Mouse (Mus musculus): ENCODE measurements around the gene Igfbp4. TPM values are rescaled to one million over a fixed set of nuclear protein-coding genes. Genes with fewer than 3 reads are reported as not detected.
A peak's percentile ranks its signal among the peaks of the same experiment; 100 is the strongest.

Igfbp4 gene
- 274 and 328 TPM in 2 replicates for polyA plus RNA-seq (2012; rRNA removed)

DNA sequence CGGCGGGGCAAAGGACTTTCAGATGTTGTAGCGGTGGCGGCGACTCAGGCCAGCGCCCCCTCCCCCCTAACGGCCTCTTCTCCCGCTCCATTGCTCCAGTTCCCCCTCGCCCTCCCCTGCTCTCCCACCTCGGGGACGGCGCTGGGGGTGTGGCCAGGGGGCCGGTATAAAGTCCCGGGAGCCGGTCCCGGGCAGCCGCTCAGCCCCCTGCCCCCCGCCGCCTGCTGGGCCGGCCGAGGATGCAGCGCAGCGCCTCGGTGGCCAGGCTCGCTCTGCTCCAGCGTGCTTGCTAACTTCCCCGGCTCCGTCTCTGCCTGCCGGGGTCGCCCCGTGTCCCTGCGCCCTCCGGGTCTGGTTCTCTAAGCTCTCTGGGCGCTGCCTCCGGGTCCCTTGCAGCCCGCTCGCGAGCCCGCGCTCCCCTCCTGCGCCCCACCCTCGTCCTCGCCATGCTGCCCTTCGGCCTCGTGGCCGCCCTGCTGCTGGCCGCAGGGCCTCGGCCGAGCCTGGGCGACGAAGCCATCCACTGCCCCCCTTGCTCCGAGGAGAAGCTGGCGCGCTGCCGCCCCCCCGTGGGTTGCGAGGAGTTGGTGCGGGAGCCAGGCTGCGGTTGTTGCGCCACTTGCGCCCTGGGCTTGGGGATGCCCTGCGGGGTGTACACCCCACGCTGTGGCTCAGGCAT is at the start of gene Igfbp4:
Gene Igfbp4, plus strand, starts transcription at position 194 of the 679 bp plus-strand sequence.
- Histone ChIP-seq H3K27me3 (ENCODE audit: control insufficient read depth, insufficient read depth, low read length) (peaks cover 10% of the 10 kb centered on the region), H3K4me3 (ENCODE audit: extremely low read depth, insufficient read depth, insufficient read length) (peak within 1 kb of the TSS; percentile 60), H3K27ac (ENCODE audit: insufficient read depth, low read length) (peak within 1 kb of the TSS; percentile 67), H3K4me1 (ENCODE audit: control insufficient read depth, insufficient read depth, insufficient read length) (peaks cover 19% of the 10 kb centered on the region), H3K36me3 (ENCODE audit: control insufficient read depth, insufficient read depth, low read length) (no peaks in the 10 kb centered on the region)
- peak in 1 of 2 experiments; percentile 25 for DNase-seq (ENCODE audit: low read depth in 1 of 2, low spot score in 2 of 2)
- WGBS: under 1% methylated on average over 62 of the region's 63 CpGs
- TF ChIP-seq CTCF (IDR thresholded peaks at IDR 0.05; ENCODE audit: extremely low read depth, insufficient read depth, insufficient read length, insufficient replicate concordance) (no peak), POLR2A (IDR thresholded peaks at IDR 0.05; ENCODE audit: low read depth, low read length) (no peak)

DNA sequence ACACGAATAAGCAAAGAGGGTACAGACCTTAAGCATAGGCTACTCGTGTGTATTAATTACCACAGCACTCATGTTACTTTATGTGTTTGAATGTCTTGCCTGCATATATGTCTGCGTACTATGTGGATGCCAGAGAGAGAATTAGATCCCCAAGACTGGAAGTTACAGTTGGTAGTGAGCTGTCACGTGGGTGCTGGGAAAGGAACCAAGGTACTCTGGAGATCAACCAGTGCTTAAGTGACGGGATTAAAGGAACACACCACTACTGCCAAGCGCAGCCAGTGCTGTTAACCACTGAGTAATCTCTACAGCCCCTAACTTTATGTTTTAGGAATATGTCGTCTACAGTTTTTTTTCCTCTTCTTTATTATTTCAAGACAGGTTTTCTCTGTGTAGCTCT is 45.1 kb upstream of the Igfbp4 start:
- H3K36me3 ChIP-seq (ENCODE audit: control insufficient read depth, insufficient read depth, low read length): peaks cover 10% of the 10 kb centered on the region; the same call in 1 of the 2 replicates
- 93% methylated on average over 7 of the region's 7 CpGs for WGBS
- H3K4me1 ChIP-seq (ENCODE audit: control insufficient read depth, insufficient read depth, insufficient read length): no peaks in the 10 kb centered on the region
- no peak overlapping the region for H3K4me3 ChIP-seq (ENCODE audit: extremely low read depth, insufficient read depth, insufficient read length)
- H3K27ac ChIP-seq (ENCODE audit: insufficient read depth, low read length): no peak overlapping the region
- no peak for DNase-seq (ENCODE audit: low read depth in 1 of 2, low spot score in 2 of 2)
- TF ChIP-seq CTCF (IDR thresholded peaks at IDR 0.05; ENCODE audit: extremely low read depth, insufficient read depth, insufficient read length, insufficient replicate concordance): no peak
- no peak for TF ChIP-seq POLR2A (IDR thresholded peaks at IDR 0.05; ENCODE audit: low read depth, low read length)
- no peaks in the 10 kb centered on the region for H3K27me3 ChIP-seq (ENCODE audit: control insufficient read depth, insufficient read depth, low read length)

DNA sequence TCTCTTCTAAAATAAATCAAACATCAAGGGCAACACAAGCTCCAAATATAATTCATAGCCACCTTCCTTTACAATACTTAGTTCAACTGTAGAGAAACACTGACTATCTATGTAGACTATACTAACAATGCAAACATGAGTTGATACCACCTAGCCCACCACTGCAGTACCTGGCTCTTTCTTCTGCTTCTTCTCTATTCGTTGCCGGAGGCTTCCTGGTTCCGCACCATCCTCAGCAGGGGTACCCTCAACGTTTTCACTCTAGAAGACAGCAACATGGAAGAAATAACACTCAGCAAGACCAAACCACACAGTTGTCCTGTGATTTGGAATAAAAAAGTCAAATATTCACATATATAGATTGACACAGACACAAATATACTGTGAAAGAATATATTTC is 43.4 kb upstream of the Igfbp4 start:
- no peaks in the 10 kb centered on the region for H3K4me1 ChIP-seq (ENCODE audit: control insufficient read depth, insufficient read depth, insufficient read length)
- TF ChIP-seq CTCF (IDR thresholded peaks at IDR 0.05; ENCODE audit: extremely low read depth, insufficient read depth, insufficient read length, insufficient replicate concordance): no peak
- TF ChIP-seq POLR2A (IDR thresholded peaks at IDR 0.05; ENCODE audit: low read depth, low read length): no peak
- no peak overlapping the region for H3K4me3 ChIP-seq (ENCODE audit: extremely low read depth, insufficient read depth, insufficient read length)
- no peak for DNase-seq (ENCODE audit: low read depth in 1 of 2, low spot score in 2 of 2)
- peaks cover 10% of the 10 kb centered on the region; the same call in 1 of the 2 replicates for H3K36me3 ChIP-seq (ENCODE audit: control insufficient read depth, insufficient read depth, low read length)
- no peak overlapping the region for H3K27ac ChIP-seq (ENCODE audit: insufficient read depth, low read length)
- 95% methylated on average over 4 of the region's 4 CpGs for WGBS
- no peaks in the 10 kb centered on the region for H3K27me3 ChIP-seq (ENCODE audit: control insufficient read depth, insufficient read depth, low read length)

DNA sequence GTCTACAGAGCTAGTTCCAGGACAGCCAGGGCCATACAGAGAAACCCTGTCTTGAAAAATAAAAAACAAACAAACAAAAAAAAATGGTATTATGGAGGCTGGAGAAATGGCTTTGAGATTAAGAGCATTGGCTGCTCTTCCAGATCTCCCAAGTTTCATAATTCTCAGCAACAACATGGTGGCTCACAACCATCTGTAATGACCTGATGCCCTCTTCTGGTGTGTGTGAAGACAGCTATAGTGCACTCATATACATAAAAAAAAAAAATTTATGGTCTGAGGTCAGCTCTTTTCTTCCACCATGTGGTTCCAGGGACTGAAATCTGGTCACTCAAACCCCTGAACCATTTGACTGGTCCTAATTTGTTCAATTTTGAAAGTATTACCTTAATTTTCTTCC is 42.3 kb upstream of the Igfbp4 start:
- Histone ChIP-seq H3K4me1 (ENCODE audit: control insufficient read depth, insufficient read depth, insufficient read length) (no peaks in the 10 kb centered on the region), H3K4me3 (ENCODE audit: extremely low read depth, insufficient read depth, insufficient read length) (no peak overlapping the region), H3K36me3 (ENCODE audit: control insufficient read depth, insufficient read depth, low read length) (peaks cover 10% of the 10 kb centered on the region; the same call in 1 of the 2 replicates), H3K27me3 (ENCODE audit: control insufficient read depth, insufficient read depth, low read length) (no peaks in the 10 kb centered on the region), H3K27ac (ENCODE audit: insufficient read depth, low read length) (no peak overlapping the region)
- DNase-seq (ENCODE audit: low read depth in 1 of 2, low spot score in 2 of 2): no peak
- TF ChIP-seq POLR2A (IDR thresholded peaks at IDR 0.05; ENCODE audit: low read depth, low read length): no peak
- no peak for TF ChIP-seq CTCF (IDR thresholded peaks at IDR 0.05; ENCODE audit: extremely low read depth, insufficient read depth, insufficient read length, insufficient replicate concordance)

DNA sequence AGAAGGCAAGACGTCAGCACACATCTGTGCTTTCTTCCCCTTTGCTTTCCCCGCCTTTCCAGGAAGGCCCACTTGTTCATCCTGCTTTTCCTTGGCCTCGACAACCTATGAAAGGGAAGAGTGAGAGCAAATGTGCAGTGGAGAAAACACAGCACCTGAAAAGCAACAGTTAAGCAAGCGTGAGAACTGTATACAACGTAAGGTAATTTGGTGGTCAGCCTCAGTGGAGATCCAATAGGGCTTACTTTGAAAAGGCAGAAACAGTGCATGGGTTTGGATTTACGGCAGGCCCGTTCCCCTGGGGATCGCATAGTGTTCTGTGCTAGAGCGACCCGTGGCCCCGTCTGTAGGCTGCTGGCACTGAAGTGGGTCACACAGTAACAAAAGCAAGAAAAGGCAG is 41.8 kb upstream of the Igfbp4 start:
- H3K36me3 ChIP-seq (ENCODE audit: control insufficient read depth, insufficient read depth, low read length): peaks cover 8% of the 10 kb centered on the region
- no peaks in the 10 kb centered on the region for H3K27me3 ChIP-seq (ENCODE audit: control insufficient read depth, insufficient read depth, low read length)
- no peak overlapping the region for H3K27ac ChIP-seq (ENCODE audit: insufficient read depth, low read length)
- H3K4me1 ChIP-seq (ENCODE audit: control insufficient read depth, insufficient read depth, insufficient read length): no peaks in the 10 kb centered on the region
- TF ChIP-seq POLR2A (IDR thresholded peaks at IDR 0.05; ENCODE audit: low read depth, low read length) (no peak), CTCF (IDR thresholded peaks at IDR 0.05; ENCODE audit: extremely low read depth, insufficient read depth, insufficient read length, insufficient replicate concordance) (no peak)
- no peak overlapping the region for H3K4me3 ChIP-seq (ENCODE audit: extremely low read depth, insufficient read depth, insufficient read length)
- WGBS: 96% methylated on average over 11 of the region's 11 CpGs
- no peak for DNase-seq (ENCODE audit: low read depth in 1 of 2, low spot score in 2 of 2)

DNA sequence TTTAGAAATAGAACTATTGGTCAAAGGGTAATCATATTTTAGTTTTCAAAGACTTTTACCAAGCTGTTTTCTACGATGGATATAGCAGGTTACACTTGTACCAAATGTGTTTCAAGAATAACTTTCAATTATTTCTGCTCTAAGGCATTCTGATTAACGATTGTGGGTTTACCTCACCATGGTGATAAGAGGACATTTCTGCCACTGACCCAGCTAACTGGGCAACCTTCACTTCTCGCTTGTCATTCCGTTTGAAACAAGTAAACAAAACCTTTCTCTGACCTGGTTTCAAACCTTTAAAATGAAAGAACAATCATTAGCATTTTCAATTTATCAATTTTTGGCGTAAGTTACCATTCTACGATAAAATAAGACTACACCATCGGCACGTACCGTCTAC is 34.3 kb upstream of the Igfbp4 start:
- Histone ChIP-seq H3K27ac (ENCODE audit: insufficient read depth, low read length) (no peak overlapping the region), H3K4me1 (ENCODE audit: control insufficient read depth, insufficient read depth, insufficient read length) (no peaks in the 10 kb centered on the region), H3K27me3 (ENCODE audit: control insufficient read depth, insufficient read depth, low read length) (no peaks in the 10 kb centered on the region), H3K36me3 (ENCODE audit: control insufficient read depth, insufficient read depth, low read length) (peaks cover 3% of the 10 kb centered on the region), H3K4me3 (ENCODE audit: extremely low read depth, insufficient read depth, insufficient read length) (no peak overlapping the region)
- WGBS: 95% methylated on average over 9 of the region's 9 CpGs
- no peak for DNase-seq (ENCODE audit: low read depth in 1 of 2, low spot score in 2 of 2)
- no peak for TF ChIP-seq POLR2A (IDR thresholded peaks at IDR 0.05; ENCODE audit: low read depth, low read length)
- TF ChIP-seq CTCF (IDR thresholded peaks at IDR 0.05; ENCODE audit: extremely low read depth, insufficient read depth, insufficient read length, insufficient replicate concordance): no peak

DNA sequence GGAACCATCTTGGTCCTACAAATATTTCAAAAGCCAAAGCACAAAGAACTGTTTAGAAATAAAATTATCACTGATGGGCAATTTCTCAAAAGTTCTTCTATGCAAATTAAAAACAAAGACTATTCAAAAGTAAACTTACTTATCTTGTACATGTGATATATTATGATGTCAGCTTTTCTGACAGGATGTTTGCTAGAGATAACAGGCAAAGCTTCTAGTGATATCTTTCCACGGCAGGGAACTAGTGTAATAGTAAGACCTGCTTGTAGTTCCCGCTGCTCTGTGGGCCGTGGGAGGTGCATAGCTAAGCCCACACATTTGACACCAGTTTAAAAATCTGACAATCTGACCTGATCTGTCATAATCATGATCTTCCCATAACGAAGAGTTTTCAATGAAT is 30.9 kb upstream of the Igfbp4 start:
- no peaks in the 10 kb centered on the region for H3K27me3 ChIP-seq (ENCODE audit: control insufficient read depth, insufficient read depth, low read length)
- DNase-seq (ENCODE audit: low read depth in 1 of 2, low spot score in 2 of 2): no peak
- WGBS: 70% methylated on average over 4 of the region's 4 CpGs
- peaks cover 1% of the 10 kb centered on the region for H3K36me3 ChIP-seq (ENCODE audit: control insufficient read depth, insufficient read depth, low read length)
- no peak for TF ChIP-seq POLR2A (IDR thresholded peaks at IDR 0.05; ENCODE audit: low read depth, low read length)
- no peak overlapping the region for H3K4me3 ChIP-seq (ENCODE audit: extremely low read depth, insufficient read depth, insufficient read length)
- H3K4me1 ChIP-seq (ENCODE audit: control insufficient read depth, insufficient read depth, insufficient read length): no peaks in the 10 kb centered on the region
- no peak overlapping the region for H3K27ac ChIP-seq (ENCODE audit: insufficient read depth, low read length)
